Mouse (Mus musculus): Measurements from ENCODE around the gene Gm21637. TPM values are rescaled to one million over a fixed set of nuclear protein-coding genes. Genes with fewer than 3 reads are reported as not detected.

The Gm21637 gene
- not detected for polyA plus RNA-seq (2017; shearing (Covaris generic))

GRCm38 (mm10) chrX:31961744-31962143 is at the start of gene Gm21637:
Gm21637 (plus strand) TSS chrX:31962044.

Other genes with a start within 250 kb of the Gm21637 start
- not detected for gene Btbd35f25, start 244.9 kb upstream of the Gm21637 start, polyA plus RNA-seq (2017; shearing (Covaris generic))
- gene Btbd35f22, start 85.8 kb downstream of the Gm21637 start, polyA plus RNA-seq (2017; shearing (Covaris generic)): not detected

All from CD4-positive, CD25-positive, alpha-beta regulatory T cell (primary cell).